Comparison of ENCODE assay signal across 26 mouse cellular contexts in genomic region chrX:36767386-36767785, GRCm38 (mm10). TPM values are rescaled to one million over a fixed set of nuclear protein-coding genes. Genes with fewer than 3 reads are reported as not detected.
A peak's percentile ranks its signal among the peaks of the same experiment; 100 is the strongest.
DNase-seq lines count a peak whose midpoint lies in the region; ATAC-seq and TF ChIP-seq lines count a peak whose summit lies in the region.
"Had no signal": no experiment of that assay in that cellular context is flagged by ENCODE, and none has a peak within 500 bp of the region (broad histone marks: within the 10 kb centered on the region; RNA-seq: fewer than 3 reads in every experiment).

No protein-coding gene starts in this region.

- peak; percentile 44; the same call in 1 of the 2 replicates for ATAC-seq in liver, postnatal 0 days
- no peak for ATAC-seq in liver, embryonic 11.5 days (replicated peaks; ENCODE audit: low FRiP score)
- ATAC-seq: activated CD4-positive, CD25-positive, alpha-beta regulatory T cell, adult 4 months; forebrain, embryonic 13.5 days; forebrain, embryonic 15.5 days; forebrain, postnatal 0 days; Patski had no signal

- TF ChIP-seq EP300 in liver, postnatal 0 days (IDR thresholded peaks at IDR 0.05; ENCODE audit: low read depth) = no peak

- TF ChIP-seq CTCF in liver, postnatal 0 days (IDR thresholded peaks at IDR 0.05; ENCODE audit: low read depth) = no peak
- TF ChIP-seq CTCF in layer of hippocampus, adult 2 months (conservative IDR thresholded peaks at IDR 0.05) = no peak

- H3K9ac ChIP-seq in liver, postnatal 0 days (replicated peaks) = no peak overlapping the region
- H3K9ac ChIP-seq in liver, embryonic 11.5 days (ENCODE audit: low read depth, low read length) = no peak overlapping the region
- H3K9ac ChIP-seq: embryonic facial prominence, embryonic 13.5 days; embryonic facial prominence, embryonic 15.5 days; forebrain, embryonic 13.5 days; forebrain, embryonic 15.5 days; forebrain, postnatal 0 days had no signal

- no peak overlapping the region for H3K4me2 ChIP-seq in liver, postnatal 0 days (ENCODE audit: low read depth, low read length)
- H3K4me2 ChIP-seq in liver, embryonic 11.5 days = no peak overlapping the region
- H3K4me2 ChIP-seq: embryonic facial prominence, embryonic 13.5 days; embryonic facial prominence, embryonic 15.5 days; forebrain, embryonic 13.5 days; forebrain, embryonic 15.5 days had no signal

- H3K4me3 ChIP-seq in liver, postnatal 0 days (ENCODE audit: low read depth, low read length) = no peak overlapping the region
- H3K4me3 ChIP-seq in liver, embryonic 11.5 days (ENCODE audit: low read depth, low read length) = no peak overlapping the region
- no peak overlapping the region for H3K4me3 ChIP-seq in layer of hippocampus, adult 2 months
- H3K4me3 ChIP-seq: embryonic facial prominence, embryonic 13.5 days; embryonic facial prominence, embryonic 15.5 days; erythroblast, embryonic 14.5 days; forebrain, embryonic 13.5 days; forebrain, embryonic 15.5 days had no signal

- no peaks in the 10 kb centered on the region for H3K4me1 ChIP-seq in liver, postnatal 0 days (ENCODE audit: insufficient read depth)
- H3K4me1 ChIP-seq in liver, embryonic 11.5 days (replicated peaks; ENCODE audit: control insufficient read depth, insufficient read depth, low read length) = no peaks in the 10 kb centered on the region
- H3K4me1 ChIP-seq: embryonic facial prominence, embryonic 13.5 days; embryonic facial prominence, embryonic 15.5 days; forebrain, embryonic 13.5 days had no signal

- no peaks in the 10 kb centered on the region for H3K36me3 ChIP-seq in liver, postnatal 0 days (replicated peaks; ENCODE audit: insufficient read depth, low read length)
- no peaks in the 10 kb centered on the region for H3K36me3 ChIP-seq in liver, embryonic 11.5 days (ENCODE audit: control insufficient read depth, insufficient read depth, low read length)
- H3K36me3 ChIP-seq: embryonic facial prominence, embryonic 13.5 days; embryonic facial prominence, embryonic 15.5 days; forebrain, embryonic 15.5 days; G1E had no signal

- no peaks in the 10 kb centered on the region for H3K27me3 ChIP-seq in liver, postnatal 0 days (ENCODE audit: insufficient read depth, low read length)
- no peaks in the 10 kb centered on the region for H3K27me3 ChIP-seq in liver, embryonic 11.5 days (replicated peaks; ENCODE audit: control insufficient read depth, insufficient read depth, low read length)
- H3K27me3 ChIP-seq: embryonic facial prominence, embryonic 13.5 days; embryonic facial prominence, embryonic 15.5 days; forebrain, embryonic 13.5 days; forebrain, embryonic 15.5 days had no signal

- no peak for DNase-seq in liver, postnatal 0 days
- DNase-seq in liver, embryonic 11.5 days (ENCODE audit: low spot score) = no peak
- DNase-seq in R1 (ENCODE audit: low read depth, low spot score) (peak; percentile 21), adipocyte (ENCODE audit: low spot score) (peak; percentile 44)
- no peak for DNase-seq in cerebellum, adult 11-12 months
- DNase-seq in layer of hippocampus, adult 2 months (ENCODE audit: low spot score in 2 of 2) = no peak
- DNase-seq in cerebellum, adult 9-10 months = no peak
- DNase-seq: adrenal gland, adult 2 months; adrenal gland, postnatal 10 days; adrenal gland, postnatal 25 days; cerebellum, adult 11 months; cerebellum, adult 2 months; cerebellum, adult 9-11 months; cerebellum, postnatal 14 days; cerebellum, postnatal 36 days; embryo, embryonic 11 days; forebrain, postnatal 0 days had no signal

- no peaks in the 10 kb centered on the region for H3K9me3 ChIP-seq in liver, postnatal 0 days (ENCODE audit: low read length)
- H3K9me3 ChIP-seq in liver, embryonic 11.5 days (ENCODE audit: control insufficient read depth, low read length) = no peaks in the 10 kb centered on the region
- H3K9me3 ChIP-seq: embryonic facial prominence, embryonic 13.5 days; embryonic facial prominence, embryonic 15.5 days; forebrain, embryonic 13.5 days; forebrain, embryonic 15.5 days; G1E had no signal

- 0 out of 2 replicates have a peak overlapping the region, but pooled peaks have one; percentile 44 for H3K27ac ChIP-seq in liver, postnatal 0 days (ENCODE audit: low read depth)
- no peak overlapping the region for H3K27ac ChIP-seq in liver, embryonic 11.5 days (ENCODE audit: low read depth, low read length)
- no peak overlapping the region for H3K27ac ChIP-seq in layer of hippocampus, adult 2 months
- H3K27ac ChIP-seq: embryonic facial prominence, embryonic 13.5 days; embryonic facial prominence, embryonic 15.5 days; forebrain, embryonic 13.5 days; forebrain, embryonic 15.5 days had no signal

- WGBS in liver, postnatal 0 days (ENCODE audit: insufficient replicate concordance) = 59% methylated on average over 5 of the region's 5 CpGs
- 64% methylated on average over 5 of the region's 5 CpGs for WGBS in liver, embryonic 11.5 days

RNA-seq across cellular contexts. Expression of gene Slc25a43, which starts 23.9 kb away (rescaled TPM):
- polyA plus RNA-seq in liver, postnatal 0 days (2015; fragmentation: Nextera tagmentation; extraction: Ambion mirVana) = 0.41 and 0.69 TPM in 2 replicates
- 1.7 and 2.0 TPM in 2 replicates for polyA plus RNA-seq in liver, embryonic 11.5 days (2014; fragmentation: Nextera tagmentation; extraction: Ambion mirVana)
- total RNA-seq in layer of hippocampus, adult 2 months (2021) = under 1 TPM in 1 of 2 experiments, not detected in 1; 0.44 TPM
- total RNA-seq: common myeloid progenitor, adult 5-6 weeks had no signal
- polyA plus RNA-seq: erythroblast, embryonic 14.5 days; G1E had no signal

RNA-seq across cellular contexts. Expression of gene Slc25a5, which starts 28.1 kb away (rescaled TPM):
- polyA plus RNA-seq in liver, postnatal 0 days (2015; fragmentation: Nextera tagmentation; extraction: Ambion mirVana) = 703 and 719 TPM in 2 replicates
- 942 and 1,011 TPM in 2 replicates for polyA plus RNA-seq in liver, embryonic 11.5 days (2014; fragmentation: Nextera tagmentation; extraction: Ambion mirVana)
- total RNA-seq in layer of hippocampus, adult 2 months (2021) = 100 to 1,000 TPM; 325 to 333 TPM

Comparison
In these comparisons a context has a peak if more than half of its experiments do, and no peak if none do; other contexts are left out.
1. DNase-seq: peak in R1 (single experiment) and adipocyte (single experiment); none in liver, postnatal 0 days (single experiment), liver, embryonic 11.5 days (single experiment), cerebellum, adult 11-12 months (single experiment), layer of hippocampus, adult 2 months (0 of 2) and cerebellum, adult 9-10 months (single experiment).